Mouse (Mus musculus) midbrain, embryonic 15.5 days (tissue): ENCODE results near the gene Gm20388. TPM values are rescaled to one million over a fixed set of nuclear protein-coding genes. Genes with fewer than 3 reads are reported as not detected.
"Not testable (repeated sequence)": the region's sequence is repeated elsewhere in the genome, so short reads cannot be mapped to it uniquely, and the experiment has no call there.

Experiments used
- ATAC-seq: fragments of 200-750 bp; cut with Nextera tagmentation; replicated peaks from 2 replicates; pipeline ENCODE4 v1.8.0; 2017; ENCODE audit warnings: moderate TSS enrichment
- H3K27ac ChIP-seq: fragments of 300-500 bp; sonication (generic); 2 replicates; pipeline ENCODE4 v1.5.1; 2015; ENCODE audit warnings: mild to moderate bottlenecking, inconsistent platforms
- H3K27me3 ChIP-seq: fragments of 300-500 bp; sonication (generic); replicated peaks from 2 replicates; pipeline ENCODE4 v1.6.1; 2015; ENCODE audit warnings: inconsistent platforms
- H3K36me3 ChIP-seq: fragments of 300-500 bp; sonication (generic); replicated peaks from 2 replicates; pipeline ENCODE4 v1.6.1; 2015; ENCODE audit warnings: inconsistent platforms
- H3K4me1 ChIP-seq: fragments of 300-500 bp; sonication (generic); 2 replicates; pipeline ENCODE4 v1.6.1; 2015; ENCODE audit warnings: inconsistent platforms
- H3K4me2 ChIP-seq: fragments of 300-500 bp; sonication (generic); 2 replicates; pipeline ENCODE4 v1.6.1; 2015; ENCODE audit warnings: inconsistent platforms, mild to moderate bottlenecking, moderate library complexity
- H3K4me3 ChIP-seq: fragments of 300-500 bp; sonication (generic); 2 replicates; pipeline ENCODE4 v1.5.1; 2015; ENCODE audit warnings: mild to moderate bottlenecking, inconsistent platforms
- H3K9ac ChIP-seq: fragments of 300-500 bp; sonication (generic); 2 replicates; pipeline ENCODE4 v1.6.1; 2015; ENCODE audit warnings: mild to moderate bottlenecking, inconsistent platforms
- H3K9me3 ChIP-seq: fragments of 300-500 bp; sonication (generic); 2 replicates; pipeline ENCODE4 v1.6.1; 2016; ENCODE audit warnings: inconsistent platforms
- WGBS: fragments of 180-500 bp; shearing (Covaris S2); methylation state at CpG from one replicate; pipeline ENCODE4 v1.1.7; 2015; ENCODE audit warnings: mixed read lengths; 5-methylcytosine and 5-hydroxymethylcytosine counted together
- polyA plus RNA-seq: library from polyadenylated mRNA; unstranded; fragments of >200 nt; fragmentation: Nextera tagmentation; extraction: Ambion mirVana; gene quantifications from 2 replicates; pipeline ENCODE4 v1.2.1, GENCODE M21; 2015

Gene Gm20388
- polyA plus RNA-seq, 1 experiment from 2014 or later, result 5.6 TPM

GRCm38 (mm10) chr8:121132961-121133513 lies 1222.4 kb downstream of the Gm20388 start:
- H3K4me1 ChIP-seq, result peaks cover 12% of the 10 kb centered on the region
- H3K27me3 ChIP-seq, result peaks cover 47% of the 10 kb centered on the region
- no peak overlapping the region for H3K4me2 ChIP-seq
- no peak overlapping the region for H3K4me3 ChIP-seq
- no peaks in the 10 kb centered on the region for H3K9me3 ChIP-seq
- ATAC-seq, result no peak
- 72% methylated on average over 5 of the region's 5 CpGs for WGBS
- no peak overlapping the region for H3K9ac ChIP-seq
- H3K36me3 ChIP-seq, result no peaks in the 10 kb centered on the region
- no peak overlapping the region for H3K27ac ChIP-seq

GRCm38 (mm10) chr8:121134102-121134501 lies 1223.5 kb downstream of the Gm20388 start:
- Histone ChIP-seq H3K4me3 (no peak overlapping the region), H3K9ac (no peak overlapping the region), H3K4me2 (no peak overlapping the region), H3K27me3 (peaks cover 37% of the 10 kb centered on the region), H3K9me3 (no peaks in the 10 kb centered on the region), H3K36me3 (no peaks in the 10 kb centered on the region), H3K27ac (no peak overlapping the region), H3K4me1 (0 out of 2 replicates have a peak, but pooled peaks cover 2% of the 10 kb centered on the region)
- 88% methylated on average over 10 of the region's 10 CpGs for WGBS
- ATAC-seq, result no peak

GRCm38 (mm10) chr8:121134512-121134911 lies 1223.9 kb downstream of the Gm20388 start:
- Histone ChIP-seq H3K9ac (no peak overlapping the region), H3K36me3 (no peaks in the 10 kb centered on the region), H3K4me2 (no peak overlapping the region), H3K4me1 (no peaks in the 10 kb centered on the region), H3K27ac (no peak overlapping the region), H3K4me3 (no peak overlapping the region), H3K9me3 (no peaks in the 10 kb centered on the region), H3K27me3 (peaks cover 33% of the 10 kb centered on the region)
- no peak for ATAC-seq
- 87% methylated on average over 11 of the region's 11 CpGs for WGBS

- peaks cover 11% of the 10 kb centered on the region for H3K27me3 ChIP-seq
- no peak overlapping the region for H3K4me2 ChIP-seq
- H3K9ac ChIP-seq, result no peak overlapping the region
- no peaks in the 10 kb centered on the region for H3K36me3 ChIP-seq
- H3K4me3 ChIP-seq, result no peak overlapping the region
- H3K9me3 ChIP-seq, result no peaks in the 10 kb centered on the region
- H3K4me1 ChIP-seq, result no peaks in the 10 kb centered on the region
- ATAC-seq, result no peak
- 92% methylated on average over 6 of the region's 6 CpGs for WGBS
- no peak overlapping the region for H3K27ac ChIP-seq
Observed at GRCm38 (mm10) chr8:121136856-121137255, 1226.2 kb downstream of the Gm20388 start.

- not testable (repeated sequence) for H3K9me3 ChIP-seq
Observed at GRCm38 (mm10) chr8:121145457-121146134, 1235.0 kb downstream of the Gm20388 start.

GRCm38 (mm10) chr8:121148573-121149083 lies 1238.0 kb downstream of the Gm20388 start:
- no peak overlapping the region for H3K4me2 ChIP-seq
- ATAC-seq, result no peak
- 52% methylated on average over 8 of the region's 8 CpGs for WGBS
- no peaks in the 10 kb centered on the region for H3K9me3 ChIP-seq
- no peaks in the 10 kb centered on the region for H3K27me3 ChIP-seq
- H3K9ac ChIP-seq, result no peak overlapping the region
- no peaks in the 10 kb centered on the region for H3K36me3 ChIP-seq
- no peaks in the 10 kb centered on the region for H3K4me1 ChIP-seq
- H3K4me3 ChIP-seq, result no peak overlapping the region
- H3K27ac ChIP-seq, result no peak overlapping the region

More at GRCm38 (mm10) chr8:121145457-121146134, 1235.0 kb downstream of the Gm20388 start:
- not testable (repeated sequence) for H3K9ac ChIP-seq, H3K4me3 ChIP-seq, H3K4me1 ChIP-seq, H3K27me3 ChIP-seq, H3K27ac ChIP-seq, H3K4me2 ChIP-seq, ATAC-seq, H3K36me3 ChIP-seq
- 77% methylated on average over 4 of the region's 6 CpGs for WGBS

GRCm38 (mm10) chr8:121152394-121152793 lies 1241.8 kb downstream of the Gm20388 start:
- no peak for ATAC-seq
- Histone ChIP-seq H3K9me3 (no peaks in the 10 kb centered on the region), H3K9ac (no peak overlapping the region), H3K4me2 (no peak overlapping the region), H3K27ac (no peak overlapping the region), H3K36me3 (no peaks in the 10 kb centered on the region), H3K4me3 (no peak overlapping the region), H3K27me3 (no peaks in the 10 kb centered on the region), H3K4me1 (no peaks in the 10 kb centered on the region)
- WGBS, result 74% methylated on average over 12 of the region's 12 CpGs

- Histone ChIP-seq H3K27me3 (no peaks in the 10 kb centered on the region), H3K4me3 (no peak overlapping the region), H3K4me1 (no peaks in the 10 kb centered on the region), H3K9me3 (no peaks in the 10 kb centered on the region), H3K36me3 (no peaks in the 10 kb centered on the region), H3K9ac (no peak overlapping the region), H3K27ac (no peak overlapping the region), H3K4me2 (no peak overlapping the region)
- ATAC-seq, result no peak
- 89% methylated on average over 7 of the region's 7 CpGs for WGBS
Observed at GRCm38 (mm10) chr8:121156990-121157491, 1246.4 kb downstream of the Gm20388 start.

GRCm38 (mm10) chr8:121158812-121159211 lies 1248.2 kb downstream of the Gm20388 start:
- H3K27me3 ChIP-seq, result no peaks in the 10 kb centered on the region
- H3K9me3 ChIP-seq, result no peaks in the 10 kb centered on the region
- H3K27ac ChIP-seq, result no peak overlapping the region
- no peaks in the 10 kb centered on the region for H3K36me3 ChIP-seq
- no peaks in the 10 kb centered on the region for H3K4me1 ChIP-seq
- WGBS, result 82% methylated on average over 13 of the region's 13 CpGs
- H3K9ac ChIP-seq, result no peak overlapping the region
- H3K4me2 ChIP-seq, result no peak overlapping the region
- ATAC-seq, result no peak
- no peak overlapping the region for H3K4me3 ChIP-seq

- no peaks in the 10 kb centered on the region for H3K27me3 ChIP-seq
- no peak overlapping the region for H3K4me3 ChIP-seq
- H3K27ac ChIP-seq, result no peak overlapping the region
- H3K4me2 ChIP-seq, result no peak overlapping the region
- no peaks in the 10 kb centered on the region for H3K36me3 ChIP-seq
- no peak overlapping the region for H3K9ac ChIP-seq
- 91% methylated on average over 5 of the region's 5 CpGs for WGBS
- no peak for ATAC-seq
- 0 out of 2 replicates have a peak, but pooled peaks cover 3% of the 10 kb centered on the region for H3K4me1 ChIP-seq
- no peaks in the 10 kb centered on the region for H3K9me3 ChIP-seq
Observed at GRCm38 (mm10) chr8:121161437-121161836, 1250.8 kb downstream of the Gm20388 start.

GRCm38 (mm10) chr8:121162413-121162812 lies 1251.8 kb downstream of the Gm20388 start:
- ATAC-seq, result no peak
- H3K4me3 ChIP-seq, result no peak overlapping the region
- 78% methylated on average over 4 of the region's 4 CpGs for WGBS

GRCm38 (mm10) chr8:121162906-121163695 lies 1252.5 kb downstream of the Gm20388 start:
- ATAC-seq, result no peak
- Histone ChIP-seq H3K27me3 (no peaks in the 10 kb centered on the region), H3K4me2 (no peak overlapping the region), H3K9me3 (no peaks in the 10 kb centered on the region), H3K36me3 (no peaks in the 10 kb centered on the region), H3K4me3 (no peak overlapping the region), H3K4me1 (0 out of 2 replicates have a peak, but pooled peaks cover 3% of the 10 kb centered on the region), H3K27ac (no peak overlapping the region), H3K9ac (no peak overlapping the region)
- 78% methylated on average over 11 of the region's 11 CpGs for WGBS

More at GRCm38 (mm10) chr8:121162413-121162812, 1251.8 kb downstream of the Gm20388 start:
- no peak overlapping the region for H3K4me2 ChIP-seq
- no peak overlapping the region for H3K27ac ChIP-seq
- H3K9ac ChIP-seq, result no peak overlapping the region
- no peaks in the 10 kb centered on the region for H3K36me3 ChIP-seq
- no peaks in the 10 kb centered on the region for H3K27me3 ChIP-seq
- no peaks in the 10 kb centered on the region for H3K9me3 ChIP-seq
- H3K4me1 ChIP-seq, result 0 out of 2 replicates have a peak, but pooled peaks cover 3% of the 10 kb centered on the region
